Mouse (Mus musculus) brain, embryonic 14.5 days (tissue): ENCODE data around the gene Arhgap10.

Experiments used
- CTCF ChIP-seq: fragments of 200-500 bp; IDR thresholded peaks from 2 replicates; pipeline ENCODE4 v1.5.1; 2012; ENCODE audit warnings: inconsistent platforms, mild to moderate bottlenecking, moderate library complexity, borderline replicate concordance; ENCODE audit not compliant: insufficient read depth, insufficient read length; ENCODE audit errors: extremely low read depth
- POLR2A ChIP-seq: fragments of 200-500 bp; IDR thresholded peaks from 2 replicates; pipeline ENCODE4 v1.6.1; 2012; ENCODE audit warnings: mild to moderate bottlenecking, inconsistent platforms, borderline replicate concordance; ENCODE audit not compliant: poor library complexity, insufficient read depth, insufficient read length, severe bottlenecking; ENCODE audit errors: extremely low read depth

DNA sequence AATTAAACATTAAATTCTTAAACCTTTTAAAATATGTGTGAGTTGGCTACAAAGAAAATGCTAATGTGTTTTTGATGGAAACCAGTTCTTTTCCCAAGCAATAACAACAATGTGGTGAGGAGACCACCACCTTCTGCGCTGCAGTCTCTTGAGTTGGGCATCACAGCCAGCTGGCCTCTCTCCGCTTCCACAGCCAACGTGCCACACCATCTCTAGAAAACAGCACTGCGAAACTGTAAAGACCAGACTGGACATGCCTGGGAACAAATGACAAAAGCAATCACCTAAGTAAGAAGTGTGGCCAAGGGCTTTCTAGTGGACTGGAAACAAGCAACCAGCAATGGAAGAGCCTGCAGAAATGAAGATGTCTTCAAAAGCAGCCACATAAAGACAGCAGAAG is 195.9 kb downstream of the Arhgap10 start:
- TF ChIP-seq POLR2A (no peak), CTCF (no peak)
